Mouse (Mus musculus) E14TG2a.4 (cell line): ENCODE results near the gene Mmp11.

Source experiments
- CTCF ChIP-seq: conservative IDR thresholded peaks from 2 replicates; pipeline ENCODE4 v1.5.1; 2014; ENCODE audit warnings: low read length
- NANOG ChIP-seq: IDR thresholded peaks from 2 replicates; pipeline ENCODE4 v1.6.1; 2014; ENCODE audit warnings: borderline replicate concordance, low read length, mixed read lengths
- POU5F1 ChIP-seq: IDR thresholded peaks from 2 replicates; pipeline ENCODE4 v1.6.1; 2014; ENCODE audit warnings: low read length, borderline replicate concordance

DNA sequence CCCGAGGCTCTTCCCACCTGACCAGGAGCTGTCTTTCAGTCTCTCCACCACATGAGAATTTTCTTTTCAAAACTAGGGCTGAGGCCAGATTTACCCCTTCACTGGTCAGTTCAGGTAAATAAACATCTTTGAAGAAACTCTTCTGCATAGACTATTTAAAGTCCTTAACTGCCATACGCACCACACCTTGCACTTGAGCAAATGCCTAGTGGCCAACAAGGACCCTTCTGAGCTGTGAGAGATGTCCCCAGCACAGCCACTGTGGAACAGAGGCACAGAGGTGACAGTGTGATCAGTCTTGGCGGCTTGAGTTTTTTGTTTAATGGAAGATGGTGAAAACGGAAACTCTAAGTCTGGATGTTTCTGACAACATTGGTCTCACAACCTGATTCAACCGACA, 17.3 kb downstream of the Mmp11 start:
- no peak for TF ChIP-seq CTCF
- no peak for TF ChIP-seq POU5F1
- TF ChIP-seq NANOG = no peak
